ENCODE assay signal across 24 mouse cellular contexts in the genomic region with DNA sequence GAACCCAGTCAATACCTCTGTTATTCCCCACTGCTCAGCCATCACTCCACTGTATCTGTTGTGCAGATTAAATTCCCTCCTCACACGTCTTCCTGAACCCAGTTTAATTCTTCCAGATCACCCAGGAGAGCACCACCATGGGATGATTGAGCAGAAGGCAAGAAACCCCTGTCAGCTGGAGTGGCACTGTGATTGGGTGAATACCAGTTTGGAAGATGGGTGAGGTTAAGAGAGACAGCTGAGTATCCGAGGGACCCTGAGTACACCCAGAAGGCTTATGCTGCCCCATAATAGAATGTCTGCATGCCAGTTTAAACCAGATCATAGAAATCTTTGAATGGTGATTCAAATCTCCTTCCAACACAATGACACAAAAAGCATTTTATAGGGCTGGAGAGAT. TPM values are rescaled to one million over a fixed set of nuclear protein-coding genes. Genes with fewer than 3 reads are reported as not detected.
DNase-seq lines count a peak whose midpoint lies in the region; ATAC-seq and TF ChIP-seq lines count a peak whose summit lies in the region.
"Had no signal": no experiment of that assay in that cellular context is flagged by ENCODE, and none has a peak within 500 bp of the region (broad histone marks: within the 10 kb centered on the region; RNA-seq: fewer than 3 reads in every experiment).

No protein-coding gene starts in this region.

- no peaks in the 10 kb centered on the region for H3K27me3 ChIP-seq in lung, embryonic 16.5 days (ENCODE audit: control insufficient read depth, insufficient read depth, low read depth, low read length)
- H3K27me3 ChIP-seq: CH12.LX; embryonic facial prominence, embryonic 12.5 days; embryonic facial prominence, embryonic 15.5 days; hindbrain, embryonic 13.5 days; intestine, embryonic 15.5 days; Patski had no signal

- no peak for ATAC-seq in lung, embryonic 16.5 days (ENCODE audit: low read depth)
- ATAC-seq: forebrain, embryonic 14.5 days; forebrain, postnatal 0 days; hindbrain, embryonic 16.5 days; intestine, embryonic 15.5 days; Patski had no signal

- peaks cover 6% of the 10 kb centered on the region; the same call in 1 of the 2 replicates for H3K4me1 ChIP-seq in lung, embryonic 16.5 days (replicated peaks; ENCODE audit: control insufficient read depth, insufficient read depth, low read length)
- H3K4me1 ChIP-seq: embryonic facial prominence, embryonic 15.5 days; intestine, embryonic 15.5 days had no signal

- no peak overlapping the region for H3K4me2 ChIP-seq in lung, embryonic 16.5 days (ENCODE audit: low read depth, low read length)
- H3K4me2 ChIP-seq: embryonic facial prominence, embryonic 12.5 days; embryonic facial prominence, embryonic 15.5 days; heart, embryonic 11.5 days; hindbrain, embryonic 13.5 days; intestine, embryonic 15.5 days had no signal

- H3K9ac ChIP-seq in lung, embryonic 16.5 days (ENCODE audit: low read length) = no peak overlapping the region
- H3K9ac ChIP-seq: embryonic facial prominence, embryonic 12.5 days; embryonic facial prominence, embryonic 15.5 days; forebrain, postnatal 0 days; hindbrain, embryonic 13.5 days; intestine, embryonic 15.5 days had no signal

- no peaks in the 10 kb centered on the region for H3K9me3 ChIP-seq in lung, embryonic 16.5 days (ENCODE audit: control insufficient read depth, low read length)
- H3K9me3 ChIP-seq: embryonic facial prominence, embryonic 12.5 days; embryonic facial prominence, embryonic 15.5 days; G1E; hindbrain, embryonic 10.5 days; hindbrain, embryonic 13.5 days; intestine, embryonic 15.5 days had no signal

- no peak for TF ChIP-seq CTCF in layer of hippocampus, adult 2 months (conservative IDR thresholded peaks at IDR 0.05)

- H3K36me3 ChIP-seq in lung, embryonic 16.5 days (ENCODE audit: control insufficient read depth, insufficient read depth, low read length) = 0 out of 2 replicates have a peak, but pooled peaks cover 3% of the 10 kb centered on the region

- peak; percentile 55 for DNase-seq in cerebellum, adult 9-11 months
- DNase-seq in cerebellum, adult 11 months = no peak
- no peak for DNase-seq in layer of hippocampus, adult 2 months (ENCODE audit: low spot score in 2 of 2)
- no peak for DNase-seq in layer of hippocampus, adult 8-10 months (ENCODE audit: low spot score in 2 of 2)
- DNase-seq in lung, adult 18-20 months = no peak
- DNase-seq: adrenal gland, postnatal 10 days; adrenal gland, postnatal 36 days; B cell, adult 2 months; forebrain, postnatal 0 days; gastrocnemius, postnatal 10 days; gastrocnemius, postnatal 36 days; heart, postnatal 36 days had no signal

- no peak overlapping the region for H3K4me3 ChIP-seq in layer of hippocampus, adult 2 months
- no peak overlapping the region for H3K4me3 ChIP-seq in lung, embryonic 16.5 days (ENCODE audit: low read length)
- H3K4me3 ChIP-seq: embryonic facial prominence, embryonic 12.5 days; embryonic facial prominence, embryonic 15.5 days; hindbrain, embryonic 10.5 days; hindbrain, embryonic 13.5 days; intestine, embryonic 15.5 days had no signal

- 84% methylated on average over 2 of the region's 2 CpGs for WGBS in lung, embryonic 16.5 days

- peak overlapping the region; percentile 84 for H3K27ac ChIP-seq in layer of hippocampus, adult 2 months
- H3K27ac ChIP-seq in lung, embryonic 16.5 days (ENCODE audit: low read length) = peak overlapping the region; percentile 45; the same call in 1 of the 2 replicates
- H3K27ac ChIP-seq: embryonic facial prominence, embryonic 12.5 days; embryonic facial prominence, embryonic 15.5 days; hindbrain, embryonic 10.5 days; intestine, embryonic 15.5 days had no signal

RNA-seq across cellular contexts. Expression of a gene that starts 52.5 kb away (rescaled TPM):
- total RNA-seq in layer of hippocampus, adult 2 months (2021) = 100 to 1,000 TPM; 168 to 187 TPM
- 100 to 1,000 TPM; 133 to 171 (median 150) TPM for total RNA-seq in layer of hippocampus, adult 8-10 months (2022)
- polyA plus RNA-seq in lung, embryonic 16.5 days (2015; fragmentation: Nextera tagmentation; extraction: Ambion mirVana) = 55.8 and 57.1 TPM in 2 replicates
